Comparison of ENCODE assay signal across 14 mouse cellular contexts in genomic region chr14:76448987-76449386, GRCm38 (mm10). TPM values are rescaled to one million over a fixed set of nuclear protein-coding genes. Genes with fewer than 3 reads are reported as not detected.
DNase-seq lines count a peak whose midpoint lies in the region; ATAC-seq and TF ChIP-seq lines count a peak whose summit lies in the region.
"Had no signal": no experiment of that assay in that cellular context is flagged by ENCODE, and none has a peak within 500 bp of the region (broad histone marks: within the 10 kb centered on the region; RNA-seq: fewer than 3 reads in every experiment).

No protein-coding gene starts in this region.

- H3K4me2 ChIP-seq in intestine, embryonic 16.5 days (ENCODE audit: low read depth, low read length) = no peak overlapping the region
- no peak overlapping the region for H3K4me2 ChIP-seq in forebrain, embryonic 14.5 days (ENCODE audit: low read length)
- no peak overlapping the region for H3K4me2 ChIP-seq in forebrain, embryonic 12.5 days
- H3K4me2 ChIP-seq: embryonic facial prominence, embryonic 13.5 days; liver, embryonic 11.5 days; midbrain, embryonic 13.5 days had no signal

- no peak for TF ChIP-seq CTCF in gastrocnemius, adult 2 months (IDR thresholded peaks at IDR 0.05)

- peak overlapping the region; percentile 54 for H3K4me3 ChIP-seq in gastrocnemius, adult 2 months
- H3K4me3 ChIP-seq in intestine, embryonic 16.5 days (ENCODE audit: low read length) = no peak overlapping the region
- no peak overlapping the region for H3K4me3 ChIP-seq in forebrain, embryonic 14.5 days (ENCODE audit: low read depth, low read length)
- H3K4me3 ChIP-seq in forebrain, embryonic 12.5 days (replicated peaks) = no peak overlapping the region
- H3K4me3 ChIP-seq: embryonic facial prominence, embryonic 13.5 days; left cerebral cortex, adult 2 months; midbrain, embryonic 13.5 days had no signal

- peak; percentile 75 for ATAC-seq in intestine, embryonic 16.5 days
- no peak for ATAC-seq in forebrain, embryonic 14.5 days
- no peak for ATAC-seq in frontal cortex, adult (ENCODE audit: low TSS enrichment)
- no peak for ATAC-seq in forebrain, embryonic 12.5 days (ENCODE audit: low FRiP score)
- ATAC-seq: midbrain, embryonic 13.5 days; Patski had no signal

- H3K9ac ChIP-seq in intestine, embryonic 16.5 days (ENCODE audit: low read depth, low read length) = no peak overlapping the region
- H3K9ac ChIP-seq in forebrain, embryonic 14.5 days (ENCODE audit: low read length) = no peak overlapping the region
- no peak overlapping the region for H3K9ac ChIP-seq in forebrain, embryonic 12.5 days
- H3K9ac ChIP-seq: embryonic facial prominence, embryonic 13.5 days; midbrain, embryonic 13.5 days had no signal

- no peaks in the 10 kb centered on the region for H3K36me3 ChIP-seq in intestine, embryonic 16.5 days (ENCODE audit: control insufficient read depth, insufficient read depth, low read length)
- peaks cover 22% of the 10 kb centered on the region for H3K36me3 ChIP-seq in forebrain, embryonic 14.5 days (ENCODE audit: control insufficient read depth, insufficient read depth, low read length)
- peaks cover 6% of the 10 kb centered on the region; the same call in 1 of the 2 replicates for H3K36me3 ChIP-seq in forebrain, embryonic 12.5 days (replicated peaks)

- DNase-seq in gastrocnemius, adult 2 months = no peak
- no peak for DNase-seq in gastrocnemius, postnatal 4 days (ENCODE audit: low spot score in 2 of 2)
- peak; percentile 79 for DNase-seq in NIH3T3 (ENCODE audit: low read depth)
- DNase-seq in lung, postnatal 10 days = peak; percentile 77
- DNase-seq in forebrain, embryonic 14.5 days (ENCODE audit: low spot score) = no peak
- DNase-seq: cerebellum, adult 8-10 months had no signal

- H3K27ac ChIP-seq in gastrocnemius, adult 2 months = peak overlapping the region; percentile 48; the same call in 1 of the 2 replicates
- no peak overlapping the region for H3K27ac ChIP-seq in intestine, embryonic 16.5 days (ENCODE audit: low read length)
- no peak overlapping the region for H3K27ac ChIP-seq in forebrain, embryonic 14.5 days (ENCODE audit: low read depth, low read length)
- no peak overlapping the region for H3K27ac ChIP-seq in forebrain, embryonic 12.5 days
- H3K27ac ChIP-seq: embryonic facial prominence, embryonic 13.5 days; left cerebral cortex, adult 2 months; midbrain, embryonic 13.5 days had no signal

- no peaks in the 10 kb centered on the region for H3K9me3 ChIP-seq in intestine, embryonic 16.5 days (ENCODE audit: control insufficient read depth, low read length)
- no peaks in the 10 kb centered on the region for H3K9me3 ChIP-seq in forebrain, embryonic 14.5 days (replicated peaks; ENCODE audit: control insufficient read depth, low read length)
- H3K9me3 ChIP-seq in forebrain, embryonic 12.5 days = no peaks in the 10 kb centered on the region
- H3K9me3 ChIP-seq: embryonic facial prominence, embryonic 13.5 days; midbrain, embryonic 13.5 days had no signal

- H3K27me3 ChIP-seq in intestine, embryonic 16.5 days (replicated peaks; ENCODE audit: control insufficient read depth, insufficient read depth, low read length) = no peaks in the 10 kb centered on the region
- H3K27me3 ChIP-seq in forebrain, embryonic 14.5 days (replicated peaks; ENCODE audit: control insufficient read depth, insufficient read depth, low read length) = no peaks in the 10 kb centered on the region
- no peaks in the 10 kb centered on the region for H3K27me3 ChIP-seq in forebrain, embryonic 12.5 days
- H3K27me3 ChIP-seq: embryonic facial prominence, embryonic 13.5 days; midbrain, embryonic 13.5 days; Patski had no signal

- 61% methylated on average over 4 of the region's 4 CpGs for WGBS in intestine, embryonic 16.5 days
- 70% methylated on average over 4 of the region's 4 CpGs for WGBS in forebrain, embryonic 14.5 days
- 92% methylated on average over 4 of the region's 4 CpGs for WGBS in forebrain, embryonic 12.5 days

- H3K4me1 ChIP-seq in intestine, embryonic 16.5 days (ENCODE audit: control insufficient read depth, insufficient read depth, low read length) = peaks cover 9% of the 10 kb centered on the region; the same call in 1 of the 2 replicates
- H3K4me1 ChIP-seq in forebrain, embryonic 14.5 days (ENCODE audit: control insufficient read depth, insufficient read depth, low read length) = peaks cover 10% of the 10 kb centered on the region
- peaks cover 13% of the 10 kb centered on the region for H3K4me1 ChIP-seq in forebrain, embryonic 12.5 days

- intact Hi-C loops in gastrocnemius, adult 2 months (cut with DNase I) = no loop called here

RNA-seq across cellular contexts. Expression of gene Tsc22d1, which starts 34.2 kb away (rescaled TPM):
- 100 to 1,000 TPM; 131 to 151 TPM for total RNA-seq in gastrocnemius, adult 2 months (2021)
- total RNA-seq in gastrocnemius, postnatal 4 days (2021) = 100 to 1,000 TPM; 244 to 259 TPM
- 396 and 424 TPM in 2 replicates for polyA plus RNA-seq in intestine, embryonic 16.5 days (2015; fragmentation: Nextera tagmentation; extraction: Ambion mirVana)
- 854 and 922 TPM in 2 replicates for polyA plus RNA-seq in forebrain, embryonic 14.5 days (2014; fragmentation: Nextera tagmentation; extraction: Ambion mirVana)
- polyA plus RNA-seq in forebrain, embryonic 12.5 days (2016; fragmentation: Nextera tagmentation; extraction: Ambion mirVana) = 381 and 460 TPM in 2 replicates

Comparison
In these comparisons a context has a peak if more than half of its experiments do, and no peak if none do; other contexts are left out.
1. DNase-seq: peak in NIH3T3 (single experiment) and lung, postnatal 10 days (single experiment); none in gastrocnemius, adult 2 months (single experiment), gastrocnemius, postnatal 4 days (0 of 2) and forebrain, embryonic 14.5 days (single experiment).